Mouse (Mus musculus): ENCODE measurements around the gene Avpi1.

The Avpi1 gene

GRCm38 (mm10) chr19:42128787-42129508 lies at the start of gene Avpi1:
Avpi1 (minus strand) TSS chr19:42129059.
- DNase-seq (ENCODE audit: low read depth): peak; percentile 91

GRCm38 (mm10) chr19:42177461-42177860 lies 48.6 kb upstream of the Avpi1 start:
- no peak for DNase-seq (ENCODE audit: low read depth)

DNA sequence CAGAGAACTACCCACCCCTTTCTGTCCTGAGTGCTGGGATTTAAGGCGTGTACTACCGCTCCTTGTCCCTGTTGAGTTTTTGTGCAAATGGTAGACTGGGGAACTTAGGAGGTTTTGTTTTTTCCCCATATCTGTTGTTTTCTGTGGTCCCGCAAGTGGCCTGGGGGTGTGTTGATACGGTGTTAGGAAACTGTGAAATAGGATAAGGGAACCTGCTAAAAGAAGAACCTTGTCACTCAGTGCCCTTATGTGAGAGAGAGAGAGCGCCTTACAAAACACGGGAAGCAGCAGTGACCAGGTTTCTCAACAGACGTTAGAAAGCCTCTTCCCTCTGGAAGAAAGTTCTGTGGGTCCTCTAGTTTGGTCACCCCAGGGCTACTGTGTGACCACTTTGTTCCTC lies 48.0 kb upstream of the Avpi1 start:
- no peak for DNase-seq (ENCODE audit: low read depth)

DNA sequence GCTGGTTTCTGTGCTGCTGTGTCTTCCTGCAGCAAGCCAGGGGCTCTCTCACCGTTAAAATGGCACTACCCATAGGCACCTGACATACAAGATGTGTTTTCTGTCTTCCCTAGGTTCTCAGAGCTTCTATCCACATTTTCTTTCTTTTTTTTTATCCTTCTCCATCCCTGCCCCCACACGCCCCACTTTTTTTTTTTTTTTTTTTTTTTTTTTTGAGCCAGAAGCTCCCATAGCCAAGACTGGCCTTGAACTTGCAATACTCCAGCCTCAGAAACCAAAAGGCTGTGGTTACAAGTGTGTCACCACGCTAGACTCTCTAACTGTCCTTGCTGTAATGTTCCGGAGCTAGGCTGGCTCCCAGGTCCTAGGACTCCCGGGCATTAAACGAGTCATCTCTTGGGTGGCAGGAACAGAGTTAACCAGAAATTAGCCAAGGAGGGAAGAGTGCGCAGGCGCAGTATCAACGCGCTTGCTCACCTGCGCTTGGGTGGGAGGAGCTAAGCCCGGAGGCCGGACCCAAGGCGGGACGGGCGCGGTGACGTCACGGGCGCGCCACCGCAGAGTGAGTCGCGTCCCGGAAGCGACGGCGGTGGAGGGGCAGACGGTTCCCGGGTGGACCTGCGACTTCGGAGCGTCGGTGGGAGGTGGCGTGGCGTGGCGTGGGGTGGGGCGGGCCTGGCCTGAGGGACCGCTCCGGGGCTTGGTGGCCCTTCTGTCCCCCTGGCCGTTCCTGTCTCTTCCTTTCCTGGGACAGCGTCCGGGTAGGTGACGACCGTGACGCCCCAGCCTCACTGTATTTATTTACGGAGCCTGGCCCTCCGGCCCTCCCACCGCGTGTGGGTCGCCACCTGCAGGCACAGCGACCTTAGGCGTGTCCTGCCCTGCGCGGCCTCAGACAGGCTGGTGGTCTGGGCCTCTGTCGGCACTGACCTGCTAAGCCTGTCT lies 41.4 kb upstream of the Avpi1 start:
- peak; percentile 90 for DNase-seq (ENCODE audit: low read depth)

DNA sequence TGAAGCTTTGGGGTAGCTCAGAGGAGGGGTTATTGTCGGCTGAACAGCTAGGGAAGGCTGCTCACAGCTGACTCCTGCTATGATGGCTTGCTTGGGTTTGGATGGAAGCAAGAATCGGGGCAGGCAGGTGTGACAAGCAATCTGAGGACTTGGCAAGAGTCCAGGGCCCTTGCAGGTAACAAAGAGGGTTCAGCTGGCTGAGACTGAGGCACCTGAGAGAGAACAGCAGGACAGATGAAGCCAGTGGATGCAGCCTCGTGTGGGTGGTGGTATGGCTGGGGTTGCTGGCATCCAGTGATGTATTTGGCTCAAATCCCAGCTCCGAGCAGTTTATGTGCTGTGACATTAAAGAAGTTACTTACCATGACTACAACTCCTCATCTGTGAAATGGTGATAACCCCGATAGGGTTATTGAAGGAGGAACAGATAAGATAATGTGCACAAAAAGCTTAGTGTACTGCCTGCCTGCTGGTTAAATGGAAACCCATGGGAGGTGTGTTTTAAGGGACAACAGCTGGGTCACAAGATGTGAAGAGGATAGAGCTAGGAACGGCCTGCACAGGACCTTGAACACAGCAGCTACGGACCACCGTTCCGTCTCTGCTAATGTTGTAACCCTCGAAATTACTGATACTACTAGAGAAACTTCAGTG lies 40.6 kb upstream of the Avpi1 start:
- no peak for DNase-seq (ENCODE audit: low read depth)

- no peak for DNase-seq (ENCODE audit: low read depth)
These were observed 38.6 kb upstream of the Avpi1 start for GRCm38 (mm10) chr19:42167489-42167888.

DNA sequence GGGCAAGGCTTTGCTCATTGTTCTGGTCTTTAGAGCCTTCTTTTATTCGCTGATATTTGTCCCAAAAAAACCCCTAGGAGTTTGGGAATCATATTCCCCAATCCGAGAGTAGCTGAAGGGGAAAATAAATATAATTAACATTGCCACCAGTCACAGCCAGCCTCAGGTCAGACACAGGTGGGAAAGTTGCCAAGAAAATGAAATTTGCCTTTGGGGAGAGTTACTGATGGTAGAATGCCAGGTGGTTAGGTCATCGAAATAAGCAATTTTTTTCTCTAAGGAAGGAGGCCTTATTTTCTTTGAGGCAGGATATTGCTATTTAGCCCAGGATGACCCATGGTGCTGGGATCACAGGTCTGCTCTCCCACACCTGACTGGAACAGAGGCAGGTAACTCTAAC lies 37.9 kb upstream of the Avpi1 start:
- no peak for DNase-seq (ENCODE audit: low read depth)

GRCm38 (mm10) chr19:42166130-42166529 lies 37.3 kb upstream of the Avpi1 start:
- peak; percentile 81 for DNase-seq (ENCODE audit: low read depth)

GRCm38 (mm10) chr19:42164188-42164587 lies 35.3 kb upstream of the Avpi1 start:
- DNase-seq (ENCODE audit: low read depth): no peak

DNA sequence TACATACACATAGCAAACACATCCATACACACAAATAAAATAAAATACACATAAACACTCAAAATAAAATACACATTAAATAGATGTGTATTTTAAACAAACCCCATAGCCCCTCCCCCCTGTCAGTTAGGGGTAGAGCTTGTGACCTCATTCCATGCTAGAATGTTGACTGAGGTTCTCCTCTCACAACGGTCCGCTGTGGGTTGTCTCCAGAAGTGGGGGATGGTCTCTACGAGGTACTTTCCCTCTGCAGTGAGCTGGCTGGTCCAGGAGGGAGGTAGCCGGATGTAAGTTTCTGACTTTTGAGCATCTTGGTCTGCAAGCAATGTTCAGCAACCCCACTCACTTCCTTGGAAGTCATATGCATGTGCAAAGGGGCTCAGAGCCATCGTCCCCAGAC lies 34.9 kb upstream of the Avpi1 start, which contains the start of gene Zfyve27:
TSS of gene Zfyve27 (plus strand) at position 188 of the 400 bp plus-strand sequence.
- DNase-seq (ENCODE audit: low read depth): no peak

- no peak for DNase-seq (ENCODE audit: low read depth)
These were observed 29.6 kb upstream of the Avpi1 start for GRCm38 (mm10) chr19:42158246-42159017.

DNA sequence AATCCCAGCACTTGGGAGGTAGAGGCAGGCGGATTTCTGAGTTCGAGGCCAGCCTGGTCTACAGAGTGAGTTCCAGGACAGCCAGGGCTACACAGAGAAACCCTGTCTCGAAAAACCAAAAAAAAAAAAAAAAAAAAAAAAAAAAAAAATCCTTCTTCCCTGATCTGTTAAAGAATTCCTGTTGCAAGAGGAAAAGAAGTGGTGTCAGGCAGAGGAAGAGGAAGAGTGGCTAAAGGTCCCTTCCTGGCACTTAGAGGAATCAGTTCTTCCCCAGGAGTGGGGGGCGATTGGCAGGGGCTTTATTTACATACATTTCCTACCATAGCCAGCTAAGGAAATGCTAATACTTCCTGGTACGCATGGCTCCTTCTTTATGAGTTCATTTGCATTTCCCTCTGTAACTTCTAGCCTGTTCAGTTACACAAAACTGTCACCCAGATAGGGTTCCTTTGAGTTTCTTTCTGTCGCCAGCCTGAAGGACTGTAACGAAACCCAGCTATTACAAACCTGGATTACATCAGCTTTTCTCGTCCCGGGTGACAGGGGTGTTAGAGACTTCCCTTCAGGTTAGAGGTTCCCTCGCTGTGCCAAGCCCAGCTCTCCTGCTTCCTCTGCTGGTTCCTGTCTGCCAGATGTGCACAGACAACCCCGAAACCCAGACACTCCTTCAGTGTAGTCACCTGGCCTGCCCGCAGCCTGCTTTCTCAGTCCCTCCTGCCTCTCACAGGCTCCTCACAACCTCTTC lies 28.8 kb upstream of the Avpi1 start:
- DNase-seq (ENCODE audit: low read depth): no peak

DNA sequence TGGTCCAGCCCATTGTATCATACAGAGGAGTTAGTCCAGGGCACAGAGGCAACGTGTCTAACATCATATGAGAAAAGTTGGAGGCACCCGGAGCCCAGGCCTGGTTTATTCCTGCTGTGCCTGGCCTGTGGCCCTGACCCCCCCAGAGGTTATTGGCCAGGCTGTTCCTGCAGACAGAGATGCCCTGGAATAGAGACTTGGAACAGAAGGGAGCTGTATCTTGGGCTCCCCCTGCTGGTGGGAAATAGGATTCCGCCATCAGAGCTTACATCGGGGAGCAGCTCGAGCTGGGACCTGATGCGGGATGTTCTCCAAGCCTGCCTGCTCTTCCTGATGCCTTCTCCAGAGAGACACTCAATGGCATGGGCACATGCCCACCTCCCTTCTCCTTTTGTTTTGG lies 23.1 kb upstream of the Avpi1 start:
- no peak for DNase-seq (ENCODE audit: low read depth)

GRCm38 (mm10) chr19:42148569-42148860 lies 19.7 kb upstream of the Avpi1 start:
- no peak for DNase-seq (ENCODE audit: low read depth)

GRCm38 (mm10) chr19:42147769-42148568 lies 19.1 kb upstream of the Avpi1 start:
- DNase-seq (ENCODE audit: low read depth): no peak

GRCm38 (mm10) chr19:42147170-42147768 lies 18.4 kb upstream of the Avpi1 start, which contains the start of gene Marveld1:
Marveld1 (plus strand) TSS chr19:42147400.
- DNase-seq (ENCODE audit: low read depth): no peak

DNA sequence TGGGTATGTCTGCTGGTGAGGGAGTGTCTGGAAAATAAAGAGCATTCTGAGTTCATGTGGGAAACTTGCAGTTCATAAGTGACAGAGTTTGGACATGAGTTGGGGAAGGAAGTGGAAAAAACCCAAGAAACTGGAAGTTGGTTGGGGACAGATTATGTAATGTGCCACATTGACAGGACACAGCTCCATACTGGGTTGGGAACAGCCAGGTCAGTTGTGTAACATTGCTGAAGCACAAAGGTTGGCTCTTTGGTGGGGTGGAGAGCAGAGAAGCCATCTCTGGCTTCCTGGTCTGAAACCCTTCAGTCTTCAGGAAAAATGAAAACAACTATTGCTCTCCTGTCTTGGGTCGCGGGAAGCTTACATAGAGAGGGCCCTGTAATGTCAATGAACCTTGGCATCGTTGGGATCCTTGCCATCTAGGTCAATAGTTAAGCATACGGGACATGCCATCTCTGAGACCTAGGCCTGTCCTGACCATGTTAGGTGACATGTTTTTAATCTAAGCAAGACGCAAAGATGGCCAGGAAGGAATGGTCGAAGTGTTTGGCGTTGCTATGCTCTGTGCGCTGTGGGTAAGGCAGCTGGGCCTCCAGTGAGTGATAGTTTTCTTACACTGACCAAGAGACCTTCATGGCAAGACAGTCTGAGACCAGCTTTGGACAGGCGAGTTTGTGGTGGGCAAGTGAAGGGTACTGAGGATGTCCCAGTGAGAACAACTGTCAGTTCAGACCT lies 17.6 kb upstream of the Avpi1 start:
- no peak for DNase-seq (ENCODE audit: low read depth)

- DNase-seq (ENCODE audit: low read depth): no peak
These were observed 16.9 kb upstream of the Avpi1 start for GRCm38 (mm10) chr19:42145731-42146130.

DNA sequence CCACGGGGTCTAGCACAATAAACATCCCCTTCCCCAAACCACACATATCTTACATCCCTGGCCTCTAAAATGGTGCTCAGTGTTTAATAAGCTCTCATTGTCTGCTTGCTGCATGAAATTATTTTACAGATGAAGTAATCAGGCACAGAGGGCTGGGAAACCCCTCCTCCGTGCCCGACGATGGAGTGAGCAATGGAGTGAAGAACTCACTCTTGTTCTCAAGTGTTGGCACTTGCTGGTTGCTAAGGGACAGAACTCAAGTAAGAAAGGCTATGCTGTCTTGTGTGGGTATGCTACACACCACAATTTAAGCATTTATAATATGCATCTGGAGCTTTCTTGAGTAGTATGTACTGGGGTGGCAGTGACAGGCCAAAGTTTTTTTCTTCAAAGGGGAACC lies 16.4 kb upstream of the Avpi1 start:
- DNase-seq (ENCODE audit: low read depth): no peak

All from c-Kit-positive CD71-negative TER-119-negative erythroid progenitor cells, embryonic 14.5 days (primary cell).